Mouse (Mus musculus) A20 (cell line): ENCODE measurements around the gene Gpsm2.
"Not testable (repeated sequence)": the region's sequence is repeated elsewhere in the genome, so short reads cannot be mapped to it uniquely, and the experiment has no call there.

Source experiments
- DNase-seq: peaks from one replicate; pipeline ENCODE4 v3.0.0-alpha.2; 2011; ENCODE audit warnings: low read depth, low spot score

Gene Gpsm2

DNA sequence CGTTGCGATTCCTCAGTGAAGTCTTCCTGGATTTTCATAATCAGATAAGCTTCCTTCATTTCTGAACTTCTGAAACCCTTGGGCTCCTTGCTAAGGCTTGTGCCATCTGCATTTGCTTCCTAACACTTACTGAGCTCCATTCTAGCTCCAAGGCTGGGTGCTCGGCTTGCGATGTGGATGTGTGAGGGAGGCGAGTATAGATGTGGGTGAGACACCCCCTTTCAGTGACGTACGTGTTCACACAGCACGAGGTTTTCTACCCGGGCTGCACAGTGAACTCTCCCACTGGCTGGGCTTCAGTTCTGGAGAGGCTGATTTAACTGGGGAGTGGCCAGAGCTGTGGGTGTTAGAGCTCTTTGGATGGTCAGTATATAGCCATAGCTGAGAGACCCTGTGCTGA is 63.5 kb downstream of the Gpsm2 start:
- DNase-seq, result no peak

DNA sequence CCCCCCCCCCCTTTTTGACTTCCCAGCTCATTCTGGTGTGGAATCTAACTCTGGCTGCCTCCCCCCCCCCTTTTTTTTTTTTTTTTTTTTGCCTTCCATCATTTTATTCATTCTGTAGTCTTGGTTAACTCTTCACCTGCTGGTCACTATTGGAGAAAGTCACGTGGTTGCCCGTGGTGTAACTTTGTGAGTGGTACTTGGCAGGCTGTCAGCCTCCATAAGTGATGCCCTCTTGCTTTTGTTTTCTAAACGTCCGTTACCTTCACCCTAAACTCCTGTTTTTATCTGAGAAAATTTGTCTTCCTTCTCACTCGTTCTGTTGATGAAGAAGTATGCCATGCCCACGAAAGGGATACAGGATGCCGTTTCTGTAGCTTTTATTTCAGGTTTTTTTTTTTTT is 66.6 kb downstream of the Gpsm2 start:
- DNase-seq, result peak; percentile 12

GRCm38 (mm10) chr3:108654566-108654965 is 67.5 kb downstream of the Gpsm2 start:
- DNase-seq, result peak; percentile 58

DNA sequence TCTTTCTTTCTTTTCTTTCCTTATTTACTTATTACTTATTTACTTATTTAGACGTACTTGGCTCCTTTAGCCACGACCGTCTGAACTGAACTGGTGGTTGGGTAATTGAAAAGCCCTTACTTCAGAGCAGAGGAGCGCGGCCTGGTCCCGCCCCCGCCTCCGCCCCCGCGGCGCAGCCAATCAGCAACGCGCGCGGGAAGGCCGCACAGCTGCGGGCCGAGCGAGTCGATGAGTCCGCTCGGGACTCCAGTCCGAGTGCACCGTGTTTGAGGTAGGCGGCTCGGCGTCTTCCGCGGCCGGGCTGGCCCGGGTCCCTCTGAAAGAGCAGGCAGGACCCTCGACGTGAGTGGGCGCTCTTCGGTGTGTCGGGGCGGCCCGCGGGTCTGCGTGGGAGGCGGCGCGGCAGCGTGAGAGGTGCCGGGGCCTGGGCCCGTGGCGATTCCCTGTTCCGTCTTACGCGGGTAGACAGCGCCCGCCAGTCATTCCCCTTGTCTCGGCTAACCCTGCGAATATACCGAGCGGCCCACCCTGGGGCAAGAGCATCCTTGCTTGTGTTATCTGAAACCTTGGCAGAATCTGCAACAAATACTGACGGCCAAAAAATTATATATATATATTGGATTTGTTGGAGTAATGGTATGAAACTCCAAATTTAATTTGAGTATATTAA is 68.3 kb downstream of the Gpsm2 start, which contains the start of gene Clcc1:
Gene Clcc1, plus strand, starts transcription at position 204 of the 670 bp plus-strand sequence.
- peak; percentile 95 for DNase-seq

- peak; percentile 57 for DNase-seq
Observed at GRCm38 (mm10) chr3:108652866-108653642, 69.1 kb downstream of the Gpsm2 start.

- DNase-seq, result not testable (repeated sequence)
Observed at GRCm38 (mm10) chr3:108647681-108648080, 74.4 kb downstream of the Gpsm2 start.

GRCm38 (mm10) chr3:108646036-108646435 is 76.1 kb downstream of the Gpsm2 start:
- DNase-seq, result no peak

DNA sequence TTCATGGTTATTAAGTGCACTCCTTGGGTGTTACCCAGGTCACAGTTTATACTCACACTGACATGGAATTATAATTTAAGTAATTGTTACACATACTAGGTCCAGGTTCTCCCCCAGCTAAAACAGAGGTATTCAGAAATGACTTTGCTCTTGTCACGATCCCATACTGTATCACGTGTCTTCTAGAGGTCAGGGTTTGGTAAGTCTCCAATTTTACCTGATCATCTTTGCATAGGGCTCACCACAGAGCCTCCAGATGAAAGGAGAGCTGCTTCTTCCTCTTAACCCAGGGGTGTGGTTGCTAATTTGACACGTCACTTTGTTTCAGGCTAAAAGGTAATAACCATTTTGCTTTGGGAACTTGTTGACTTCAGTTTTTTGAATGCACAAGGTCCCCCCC is 77.3 kb downstream of the Gpsm2 start:
- DNase-seq, result no peak

GRCm38 (mm10) chr3:108640998-108641397 is 81.1 kb downstream of the Gpsm2 start:
- no peak for DNase-seq

GRCm38 (mm10) chr3:108639412-108639811 is 82.7 kb downstream of the Gpsm2 start:
- peak; percentile 59 for DNase-seq

- DNase-seq, result no peak
Observed at GRCm38 (mm10) chr3:108634761-108635160, 87.3 kb downstream of the Gpsm2 start.
